Mouse (Mus musculus): ENCODE results near the gene Morf4l1. TPM values are rescaled to one million over a fixed set of nuclear protein-coding genes. Genes with fewer than 3 reads are reported as not detected.
"Not testable (repeated sequence)": the region's sequence is repeated elsewhere in the genome, so short reads cannot be mapped to it uniquely, and the experiment has no call there.

Gene Morf4l1
- total RNA-seq, 2 experiments from 2014 or later, result 412 to 425 TPM

DNA sequence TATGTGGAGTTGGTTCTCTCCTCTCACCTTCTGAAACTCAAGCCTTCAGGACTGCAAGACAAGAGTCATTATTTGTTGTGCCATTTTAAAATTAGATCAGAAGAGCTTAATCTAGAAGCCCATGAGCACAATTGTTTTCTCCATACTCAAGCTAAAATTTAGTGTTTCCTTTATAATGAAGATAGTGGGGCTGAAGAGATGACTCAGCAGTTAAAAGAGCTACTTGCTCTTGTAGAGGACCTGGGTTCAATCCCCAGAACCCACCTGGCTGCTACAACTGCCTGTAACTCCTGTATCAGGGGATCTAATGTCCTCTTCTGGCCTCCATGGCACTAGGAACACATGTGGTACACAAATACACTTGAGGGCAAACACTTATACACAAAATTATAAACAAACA, 2.7 kb upstream of the Morf4l1 start:
- no peak for DNase-seq (ENCODE audit: low spot score in 2 of 2)
- intact Hi-C loops (cut with DNase I), result no loop called here

DNA sequence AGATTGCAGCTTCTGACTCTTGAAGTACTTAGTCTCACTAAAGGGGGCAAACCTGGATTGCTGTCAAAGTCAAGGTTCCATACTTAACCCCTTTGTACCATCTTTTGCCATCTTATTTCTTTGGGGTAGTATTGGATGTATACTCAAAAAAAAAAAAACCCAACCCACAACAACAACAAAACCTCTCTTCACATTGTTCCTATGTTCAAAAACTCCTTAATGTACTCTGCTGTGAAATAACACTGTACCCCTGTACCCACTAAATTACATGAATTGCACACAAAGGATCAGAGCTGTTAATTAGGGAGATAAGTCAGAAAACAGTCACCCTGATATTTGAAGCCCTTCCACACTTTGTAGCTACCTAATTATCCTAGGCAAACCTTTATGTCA, 730 bp upstream of the Morf4l1 start:
- no peak for DNase-seq (ENCODE audit: low spot score in 2 of 2)
- intact Hi-C loops (cut with DNase I), result no loop called here

DNA sequence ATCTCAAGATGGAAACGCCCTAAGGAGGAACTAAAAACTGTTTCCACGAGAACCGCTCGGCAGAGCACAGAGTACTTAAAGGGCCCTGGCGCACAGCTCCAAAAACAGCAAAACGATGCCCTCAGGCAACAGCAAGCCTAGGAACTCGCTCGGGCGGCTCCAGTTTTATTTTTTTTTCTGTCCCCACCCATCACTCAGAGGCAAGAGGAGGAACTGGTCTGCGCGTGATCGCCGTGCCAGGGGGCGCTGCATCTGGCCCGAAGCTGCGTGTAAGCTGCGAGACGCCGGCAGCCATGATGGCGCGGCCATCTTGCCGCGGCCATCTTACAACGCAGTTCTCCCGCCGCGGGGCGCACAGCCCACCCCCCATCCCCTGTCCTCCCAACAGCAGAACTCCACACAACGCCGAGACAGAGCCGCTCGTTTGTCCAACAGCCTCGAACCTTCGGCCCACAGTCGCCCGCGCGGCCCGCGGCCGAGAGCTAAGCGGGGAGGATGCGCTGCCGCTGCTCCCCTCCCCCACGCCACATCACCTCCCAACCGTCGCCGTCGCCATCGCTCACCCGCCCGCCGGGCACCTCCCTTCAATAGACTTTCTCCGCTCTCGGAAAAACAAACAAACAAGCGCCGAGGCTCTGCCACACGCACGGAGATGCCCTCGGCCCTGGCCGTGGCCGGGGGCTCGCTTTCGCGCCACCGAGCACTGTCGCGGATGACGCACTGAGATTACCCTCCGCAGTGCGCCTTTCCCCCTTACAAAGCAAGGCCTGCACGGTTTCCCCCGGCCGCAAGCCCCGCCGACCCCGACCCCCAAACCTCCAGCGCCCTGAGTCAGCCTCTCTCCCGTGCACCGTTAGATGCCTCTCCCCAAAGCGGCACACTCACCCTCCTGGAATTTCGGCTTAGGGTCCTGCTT, 665 bp downstream of the Morf4l1 start:
- DNase-seq (ENCODE audit: low spot score in 2 of 2), result peak; percentile 92 to 93
- intact Hi-C loops (cut with DNase I), result no loop called here

DNA sequence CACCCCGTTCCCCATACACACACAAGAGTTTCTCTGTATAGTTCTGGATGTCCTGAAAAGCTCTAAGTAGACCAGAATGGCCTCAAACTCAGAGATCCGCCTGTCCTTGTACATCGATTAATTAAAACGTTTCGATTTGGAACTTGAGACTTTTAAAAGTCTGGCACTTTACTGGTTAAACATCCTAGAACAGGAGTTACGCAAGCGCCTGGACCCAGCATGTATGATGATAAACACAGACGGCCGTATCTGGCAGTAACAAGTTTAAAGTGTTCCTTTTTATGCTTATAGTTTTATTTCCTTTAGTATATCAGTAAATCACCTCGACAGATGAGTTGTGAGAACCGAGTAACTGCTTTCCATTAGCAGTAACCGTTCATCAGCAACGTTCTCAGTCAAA, 1.4 kb downstream of the Morf4l1 start:
- intact Hi-C loops (cut with DNase I), result no loop called here
- no peak for DNase-seq (ENCODE audit: low spot score in 2 of 2)

DNA sequence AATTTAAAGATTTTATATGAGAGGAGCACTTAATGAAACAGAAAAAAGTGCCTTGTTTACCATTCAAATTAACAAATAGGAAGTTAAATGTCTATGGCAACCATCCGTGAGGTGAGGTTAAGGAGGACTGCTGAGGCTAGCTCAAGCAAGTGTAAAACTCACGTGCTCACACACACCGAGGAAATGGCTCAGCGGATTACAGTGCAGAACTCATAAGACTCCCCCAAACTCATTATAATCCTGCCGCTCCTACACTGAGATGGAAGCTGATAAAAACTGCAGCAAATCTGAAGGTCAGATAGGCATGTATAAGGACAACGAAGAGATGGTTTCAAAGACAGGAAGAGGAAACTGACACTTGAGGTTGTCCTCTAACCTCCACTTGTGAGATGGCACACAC, 5.2 kb downstream of the Morf4l1 start:
- intact Hi-C loops (cut with DNase I), result no loop called here
- DNase-seq (ENCODE audit: low spot score in 2 of 2), result no peak

DNA sequence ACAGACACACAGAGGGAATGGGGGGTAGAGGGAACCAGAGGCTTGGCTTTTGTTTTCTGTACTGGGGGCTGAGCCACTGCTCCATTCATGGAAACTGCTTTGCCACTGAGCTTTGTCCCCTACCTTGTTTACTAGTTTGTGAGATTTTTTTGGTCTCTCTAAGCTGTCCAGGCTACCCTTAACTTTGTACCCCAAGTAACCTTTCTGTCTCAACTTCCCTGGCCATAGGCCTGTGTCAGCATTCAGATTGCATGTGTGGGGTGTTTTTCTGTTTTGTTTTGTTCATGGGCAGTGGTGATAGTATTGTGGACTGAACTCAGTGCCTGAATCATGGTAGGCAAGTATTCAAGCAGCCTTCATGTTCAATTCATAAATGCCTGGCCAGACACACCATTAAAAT, 6.3 kb downstream of the Morf4l1 start:
- no peak for DNase-seq (ENCODE audit: low spot score in 2 of 2)
- intact Hi-C loops (cut with DNase I), result no loop called here

DNA sequence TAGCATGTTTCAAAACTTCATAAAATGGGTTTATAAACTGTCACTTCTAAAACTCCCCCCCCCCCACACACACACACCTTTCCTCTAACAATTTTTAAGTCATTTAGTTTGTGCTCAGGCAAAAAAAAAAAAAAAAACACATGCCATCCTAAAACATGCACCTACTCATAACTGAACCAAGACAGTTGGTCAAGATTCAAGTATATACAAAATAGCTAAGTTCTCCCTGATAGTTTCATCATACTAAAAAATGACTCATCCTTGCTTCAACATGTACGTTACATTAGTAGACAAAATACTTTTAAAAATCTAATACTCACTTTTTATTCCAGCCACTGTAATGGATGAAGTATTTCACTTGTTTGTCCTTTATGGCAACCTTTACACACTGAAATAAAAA, 7.7 kb downstream of the Morf4l1 start:
- intact Hi-C loops (cut with DNase I), result no loop called here
- DNase-seq (ENCODE audit: low spot score in 2 of 2), result no peak

DNA sequence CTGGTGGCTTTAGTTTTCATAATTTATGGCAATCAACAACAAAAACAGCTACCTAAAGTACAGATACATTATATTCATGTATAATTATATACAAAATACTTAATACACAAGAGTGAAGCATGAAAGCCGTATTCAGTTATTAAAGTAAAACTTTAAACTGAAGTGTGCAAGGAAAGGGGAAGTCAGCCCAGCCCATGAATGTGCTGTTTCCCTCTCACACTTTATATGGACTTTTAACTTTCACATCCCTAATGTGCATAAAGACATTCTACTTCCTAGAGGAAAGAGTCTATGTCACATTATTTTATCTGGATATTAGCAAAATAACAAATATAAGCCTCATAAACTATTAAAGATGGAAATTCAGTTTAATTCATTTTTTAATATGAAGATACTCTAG, 9.1 kb downstream of the Morf4l1 start:
- intact Hi-C loops (cut with DNase I), result no loop called here
- DNase-seq (ENCODE audit: low spot score in 2 of 2), result no peak

DNA sequence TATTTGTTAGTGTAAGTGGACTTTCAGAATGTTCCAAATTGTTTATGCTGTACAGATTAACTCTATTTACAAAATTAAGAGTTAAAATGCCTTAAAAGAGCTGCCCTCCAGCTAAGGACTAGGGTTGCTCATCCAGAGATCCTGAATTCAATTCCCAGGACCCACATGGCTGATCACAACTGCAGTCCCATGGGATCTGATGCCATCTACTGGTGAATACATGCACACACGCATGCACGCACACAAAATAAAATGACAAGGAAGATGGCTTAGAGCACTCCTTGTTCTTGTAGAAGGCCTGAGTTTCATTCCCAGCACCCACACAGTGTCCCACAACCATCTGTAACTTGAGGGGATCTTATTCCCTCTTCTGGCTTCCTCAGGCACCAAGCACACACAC, 13.8 kb downstream of the Morf4l1 start:
- intact Hi-C loops (cut with DNase I), result no loop called here
- no peak for DNase-seq (ENCODE audit: low spot score in 2 of 2)

DNA sequence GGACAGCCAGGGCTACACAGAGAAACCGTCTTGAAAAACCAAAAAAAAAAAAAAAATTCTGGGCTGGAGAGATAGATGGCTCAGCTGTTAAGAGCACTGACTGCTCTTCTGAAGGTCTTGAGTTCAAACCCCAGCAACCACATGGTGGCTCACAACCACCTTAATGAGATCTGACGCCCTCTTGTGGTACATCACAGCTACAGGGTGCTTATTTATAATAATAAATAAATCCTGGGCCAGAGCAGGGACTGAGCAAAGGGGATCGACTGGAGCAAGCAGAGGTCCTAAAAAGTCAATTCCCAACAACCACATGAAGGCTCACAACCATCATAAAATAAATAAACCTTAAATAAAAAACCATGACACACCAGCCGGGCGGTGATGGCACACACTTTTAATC, 15.6 kb downstream of the Morf4l1 start:
- intact Hi-C loops (cut with DNase I), result no loop called here

DNA sequence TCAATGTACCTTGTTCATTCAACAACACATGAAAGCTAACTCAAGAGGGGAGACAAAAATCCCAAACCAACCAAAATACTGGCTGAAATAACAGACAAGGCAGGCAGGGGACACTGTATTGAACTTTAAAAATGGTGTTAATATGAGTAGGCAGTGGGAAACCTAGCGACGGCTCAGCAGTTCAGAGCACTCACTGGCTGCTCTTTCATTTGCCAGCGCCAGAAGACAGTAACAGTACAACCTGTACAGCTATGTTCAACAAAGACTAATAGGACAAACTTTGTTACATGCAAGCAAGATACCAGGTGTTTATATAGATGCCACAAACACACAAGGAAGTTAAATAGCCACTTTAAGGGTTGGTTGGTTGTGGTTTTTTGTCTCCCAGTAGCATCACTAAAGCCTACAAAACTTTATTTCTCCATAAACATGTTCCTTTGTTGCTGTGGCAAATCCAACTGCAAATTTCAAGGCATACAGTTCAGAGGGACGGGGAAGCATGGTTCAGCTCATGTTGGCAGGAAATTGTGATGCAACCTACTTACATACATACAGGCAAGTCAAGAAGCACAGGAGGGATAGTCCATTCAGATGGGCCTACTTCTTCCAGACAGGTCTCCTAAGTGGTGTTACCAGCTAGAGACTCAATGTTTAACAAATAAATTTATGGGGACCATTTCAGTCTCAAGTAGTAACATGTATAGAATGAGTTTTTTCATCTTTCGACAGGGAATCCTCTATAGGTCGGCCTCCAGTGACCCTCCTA, 25.1 kb downstream of the Morf4l1 start:
- intact Hi-C loops (cut with DNase I), result no loop called here
- DNase-seq (ENCODE audit: low spot score in 2 of 2), result no peak

More for the DNA sequence above, 15.6 kb downstream of the Morf4l1 start:
- no peak for DNase-seq (ENCODE audit: low spot score in 2 of 2)

DNA sequence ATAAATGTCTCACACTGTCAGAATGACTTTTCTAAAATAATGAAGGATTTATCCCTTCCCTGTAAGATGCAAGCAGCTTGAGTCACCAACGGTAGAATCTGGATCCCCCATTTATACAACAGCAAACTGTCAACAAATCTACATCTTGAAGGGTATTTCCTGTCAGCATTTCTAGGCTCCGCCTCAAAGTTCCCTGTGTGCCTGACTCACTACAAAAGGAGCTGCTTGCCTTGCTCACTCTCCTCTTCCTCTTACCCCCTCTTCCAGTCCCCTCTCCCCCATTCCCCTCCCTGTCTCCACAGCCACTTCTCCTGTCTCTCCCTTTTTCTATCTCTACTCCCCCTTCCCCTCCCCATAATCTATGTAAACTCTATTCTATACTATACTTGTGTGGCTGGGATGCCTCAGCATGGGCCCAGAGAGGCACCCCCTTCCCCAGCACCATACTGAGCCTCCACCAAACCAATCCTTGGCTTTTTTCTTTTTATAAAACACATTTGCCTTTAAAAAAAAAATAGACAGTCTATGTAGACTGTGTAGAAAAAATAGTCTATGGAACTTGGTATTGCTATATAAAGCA, 26.6 kb downstream of the Morf4l1 start:
- intact Hi-C loops (cut with DNase I), result no loop called here
- DNase-seq (ENCODE audit: low spot score in 2 of 2), result no peak

DNA sequence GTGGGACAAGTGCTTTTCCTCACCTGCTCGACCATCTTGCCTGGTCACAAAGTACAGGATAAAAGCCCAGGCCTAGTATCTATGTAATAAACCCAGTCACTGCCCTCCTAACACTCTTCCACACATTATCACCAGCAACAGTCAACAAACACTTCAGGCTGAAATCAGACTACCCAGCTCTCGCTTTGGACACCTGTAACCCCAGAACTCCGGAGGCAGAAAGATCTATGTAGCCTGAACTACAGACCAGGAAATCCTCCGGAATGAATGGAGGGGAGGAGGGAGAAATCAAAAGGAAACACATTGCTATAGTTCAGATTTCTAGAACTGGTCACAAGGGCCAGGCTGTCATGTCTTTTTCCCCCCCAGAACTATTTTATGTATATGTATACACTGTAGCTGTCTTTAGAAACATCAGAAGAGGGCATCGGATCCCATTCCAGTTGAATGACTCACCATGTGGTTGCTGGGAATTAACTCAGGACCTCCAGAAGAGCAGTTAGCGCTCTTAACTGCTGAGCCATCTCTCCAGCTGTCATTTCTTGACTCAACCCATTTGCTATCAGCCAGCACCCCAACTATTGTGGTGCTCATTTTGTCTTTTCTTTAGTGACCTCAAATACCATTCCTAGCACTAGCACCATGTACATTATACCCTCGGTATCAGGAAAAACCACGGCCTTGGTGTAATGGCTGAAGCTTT, 29.7 kb downstream of the Morf4l1 start:
- DNase-seq (ENCODE audit: low spot score in 2 of 2), result no peak
- intact Hi-C loops (cut with DNase I), result no loop called here

DNA sequence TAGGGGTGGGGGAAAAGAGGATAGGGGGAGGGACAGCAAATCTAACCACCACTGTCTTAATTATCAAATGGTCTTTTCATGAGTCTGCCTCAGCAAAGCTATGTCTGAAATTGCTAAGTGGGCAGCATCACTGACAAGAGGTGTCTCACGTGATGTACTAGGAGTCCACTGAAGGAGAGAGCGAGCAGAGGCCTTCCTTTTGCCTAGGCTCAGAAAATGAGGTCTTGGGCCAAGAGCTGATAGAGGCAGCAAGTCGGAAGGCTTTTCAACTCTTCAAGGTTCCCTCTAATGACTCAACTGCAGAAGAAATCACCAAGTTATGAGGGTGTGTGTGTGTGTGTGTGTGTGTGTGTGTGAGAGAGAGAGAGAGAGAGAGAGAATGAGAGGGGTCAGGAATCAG, 30.4 kb downstream of the Morf4l1 start:
- no peak for DNase-seq (ENCODE audit: low spot score in 2 of 2)
- intact Hi-C loops (cut with DNase I), result no loop called here

DNA sequence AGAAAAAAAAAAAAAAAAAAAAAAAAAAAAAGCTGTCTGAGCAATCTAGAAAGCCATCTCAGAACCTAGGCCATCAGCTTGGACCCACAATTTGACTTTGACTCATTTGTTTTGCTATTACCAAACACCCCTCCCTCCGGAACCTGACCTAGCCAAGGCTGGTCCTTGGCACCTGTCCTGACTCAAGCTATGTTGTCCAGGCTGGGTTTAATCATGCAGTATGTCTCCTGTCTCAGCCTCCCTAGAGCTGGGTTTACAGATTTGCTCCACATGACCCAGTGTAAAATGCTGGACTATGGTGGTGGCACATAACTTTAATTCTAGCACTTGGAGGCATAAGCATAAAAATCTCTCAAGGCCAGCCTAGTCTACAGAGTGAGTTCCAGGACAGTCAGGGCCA, 31.6 kb downstream of the Morf4l1 start:
- no peak for DNase-seq (ENCODE audit: low spot score in 2 of 2)
- intact Hi-C loops (cut with DNase I), result no loop called here

DNA sequence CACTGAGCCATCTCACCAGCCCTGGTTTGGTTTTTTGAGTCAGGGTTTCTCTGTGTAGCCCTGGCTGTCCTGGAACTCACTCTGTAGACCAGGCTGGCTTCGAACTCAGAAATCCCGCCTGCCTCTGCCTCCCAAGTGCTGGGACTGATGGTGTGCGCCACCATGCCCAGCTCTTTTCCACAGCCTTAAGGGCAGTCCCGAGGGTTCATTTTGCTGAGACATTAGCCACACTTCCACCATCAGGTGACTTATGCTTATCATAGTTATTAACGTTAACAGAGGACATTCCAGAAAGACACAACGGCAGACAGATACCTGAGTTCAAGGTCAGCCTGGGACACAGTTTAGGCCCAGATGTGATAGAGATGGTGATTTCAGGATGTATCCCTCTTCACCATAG, 32.6 kb downstream of the Morf4l1 start:
- intact Hi-C loops (cut with DNase I); DNase-seq (ENCODE audit: low spot score in 2 of 2): not testable (repeated sequence)

DNA sequence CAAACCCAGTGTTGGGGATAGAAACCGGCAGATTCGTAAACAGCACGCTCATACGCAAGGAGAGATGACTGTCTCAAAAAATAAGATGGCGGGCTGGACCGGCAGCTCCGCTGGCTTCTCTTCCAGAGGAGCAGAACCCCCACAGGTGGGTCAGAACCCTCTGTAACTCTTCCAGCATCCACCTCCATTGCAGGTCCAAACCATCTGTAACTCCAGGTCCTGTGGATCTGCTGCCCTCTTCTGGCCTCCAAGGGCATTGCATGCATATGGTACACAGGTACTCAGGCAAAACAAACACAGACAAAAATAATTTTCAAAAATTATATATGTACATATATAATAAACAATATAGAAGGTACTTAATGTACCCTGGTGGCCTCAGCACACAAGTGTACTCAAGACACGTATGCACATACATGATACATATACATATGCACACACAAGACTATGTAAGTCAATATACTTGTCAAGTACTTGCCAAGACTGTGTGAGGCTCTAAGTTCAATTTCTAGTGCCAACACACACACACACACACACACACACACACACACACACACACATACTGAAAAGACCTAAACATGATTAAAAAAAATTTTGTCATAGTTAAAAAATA, 37.6 kb downstream of the Morf4l1 start:
- intact Hi-C loops (cut with DNase I), result loop anchor here (5.0 kb wide), 1 partner anchor 250 kb away; no protein-coding TSS in a partner anchor
- DNase-seq (ENCODE audit: low spot score in 2 of 2), result peak; percentile 40 to 53

DNA sequence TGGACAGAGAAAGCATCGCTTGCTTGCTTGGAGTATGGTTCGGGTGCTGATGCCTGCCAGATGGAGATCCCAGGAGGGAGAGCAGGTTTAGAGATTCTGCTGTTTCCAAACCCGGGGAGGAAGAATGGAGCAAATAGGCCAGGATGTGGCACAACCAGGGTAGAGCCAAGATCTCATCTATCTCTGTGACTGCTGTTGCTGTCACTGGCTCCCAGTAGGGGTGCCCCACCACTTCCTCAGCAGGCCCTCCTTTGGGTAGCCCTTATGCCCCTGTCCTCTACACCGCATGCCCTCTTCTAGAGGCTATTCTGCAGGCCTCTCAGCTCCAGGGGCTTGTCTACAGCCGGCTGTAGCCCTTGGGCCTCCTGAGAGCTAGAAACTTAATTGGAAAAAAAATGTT, 38.4 kb downstream of the Morf4l1 start:
- no peak for DNase-seq (ENCODE audit: low spot score in 2 of 2)
- intact Hi-C loops (cut with DNase I), result loop anchor here (5.0 kb wide), 1 partner anchor 249 kb away; no protein-coding TSS in a partner anchor

DNA sequence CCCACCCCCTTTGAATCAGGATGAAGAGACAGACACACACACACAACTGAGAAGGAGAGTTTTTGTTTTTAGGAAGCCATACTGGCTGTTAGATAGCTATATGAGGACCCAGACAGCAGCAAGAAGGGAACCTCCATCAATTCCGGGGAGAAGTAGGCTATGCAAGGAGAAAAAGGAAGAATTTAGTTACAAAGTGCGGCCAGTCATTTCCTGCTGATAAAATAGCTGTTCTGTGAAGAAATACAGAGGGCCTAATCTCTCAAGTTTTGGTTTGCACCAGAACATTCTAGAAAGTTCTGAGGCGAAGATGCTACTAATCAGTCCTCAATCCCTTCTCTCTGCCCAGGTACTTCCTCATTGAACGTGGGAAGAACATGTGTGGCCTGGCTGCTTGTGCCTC, 39.2 kb downstream of the Morf4l1 start:
- no peak for DNase-seq (ENCODE audit: low spot score in 2 of 2)
- intact Hi-C loops (cut with DNase I), result loop anchor here (5.0 kb wide), 1 partner anchor 248 kb away; no protein-coding TSS in a partner anchor

All from left cerebral cortex, postnatal 36 days (tissue).